Mouse (Mus musculus) lung, postnatal 25 days (tissue): ENCODE data around the gene Prkch.
"Not testable (repeated sequence)": the region's sequence is repeated elsewhere in the genome, so short reads cannot be mapped to it uniquely, and the experiment has no call there.

Experiments
- DNase-seq: peaks from one replicate; pipeline ENCODE4 v3.0.0; 2022; ENCODE audit warnings: low spot score

Prkch gene

DNA sequence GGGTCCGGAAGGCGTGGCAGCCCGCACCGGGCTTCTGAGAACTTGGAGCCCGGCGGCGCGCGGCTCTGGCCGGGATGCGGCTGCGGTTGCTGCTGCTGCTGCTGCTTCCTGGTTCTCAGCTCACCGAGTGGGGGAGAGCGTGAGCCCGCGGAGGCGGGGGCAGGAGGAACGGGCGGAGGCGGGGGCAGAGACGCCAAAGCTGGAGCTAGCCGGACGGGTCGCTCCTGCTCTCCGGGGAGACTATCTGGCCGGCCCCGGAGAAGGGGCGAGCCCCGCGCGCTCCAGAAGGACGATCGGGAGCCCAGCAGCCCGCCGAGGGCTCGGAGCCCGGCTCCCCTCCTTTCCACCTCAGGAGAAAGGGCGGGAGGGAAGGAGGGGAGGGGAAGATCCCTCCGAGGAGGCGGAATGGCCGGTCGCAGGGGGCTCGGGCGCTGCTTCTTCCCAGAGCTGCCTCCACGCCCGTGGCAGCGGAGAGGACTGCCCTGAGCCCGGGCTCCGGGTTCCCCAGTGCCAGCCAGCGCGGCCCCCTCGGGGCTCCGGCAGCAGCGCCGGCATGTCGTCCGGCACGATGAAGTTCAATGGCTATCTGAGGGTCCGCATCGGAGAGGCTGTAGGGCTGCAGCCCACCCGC is at the start of gene Prkch:
Gene Prkch (plus strand): TSS at position 187 of the 631 bp plus-strand sequence.
- DNase-seq = peak; percentile 91

GRCm38 (mm10) chr12:73537499-73538138 is 47.0 kb upstream of the Prkch start:
- peak; percentile 66 for DNase-seq

DNA sequence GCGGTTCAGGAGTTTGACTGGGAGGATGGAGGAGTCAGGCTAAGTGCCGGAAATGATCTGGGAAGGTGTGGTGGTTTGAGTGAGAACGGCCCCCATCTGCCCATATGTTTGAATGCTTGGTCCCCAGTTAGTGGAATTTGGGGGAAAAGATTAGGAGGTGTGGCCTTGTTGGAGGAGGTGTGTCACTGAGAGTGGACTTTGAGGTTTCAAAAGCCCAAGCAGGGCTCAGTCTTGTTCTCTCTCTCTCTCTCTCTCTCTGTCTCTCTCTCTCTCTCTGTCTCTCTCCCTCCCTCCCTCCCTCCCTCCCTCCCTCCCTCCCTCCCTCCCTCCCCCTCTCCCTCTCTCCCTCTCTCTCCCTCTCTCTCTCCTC is 46.5 kb upstream of the Prkch start:
- not testable (repeated sequence) for DNase-seq

DNA sequence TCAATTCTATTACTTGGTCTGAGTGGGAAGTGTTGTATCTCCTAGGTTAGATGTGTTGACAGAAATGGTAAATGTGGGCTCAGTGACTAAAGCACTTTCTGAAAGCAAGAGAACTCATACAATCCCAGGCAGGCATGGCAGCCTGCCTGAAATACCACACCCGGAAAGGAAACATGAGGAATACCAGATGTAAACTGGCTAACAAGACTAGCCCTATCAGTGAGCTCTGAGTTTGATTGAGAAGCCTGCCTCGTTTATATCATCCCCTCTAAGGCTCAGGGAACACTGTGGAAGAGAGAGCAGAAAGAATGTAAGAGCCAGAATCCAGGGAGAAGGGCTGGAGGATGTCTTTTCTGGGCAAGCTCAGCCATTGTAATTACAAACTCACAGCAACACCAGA is 45.4 kb upstream of the Prkch start:
- DNase-seq = no peak

- no peak for DNase-seq
Observed at GRCm38 (mm10) chr12:73540402-73540801, 44.2 kb upstream of the Prkch start.

- no peak for DNase-seq
Observed at GRCm38 (mm10) chr12:73543191-73543590, 41.4 kb upstream of the Prkch start.

DNA sequence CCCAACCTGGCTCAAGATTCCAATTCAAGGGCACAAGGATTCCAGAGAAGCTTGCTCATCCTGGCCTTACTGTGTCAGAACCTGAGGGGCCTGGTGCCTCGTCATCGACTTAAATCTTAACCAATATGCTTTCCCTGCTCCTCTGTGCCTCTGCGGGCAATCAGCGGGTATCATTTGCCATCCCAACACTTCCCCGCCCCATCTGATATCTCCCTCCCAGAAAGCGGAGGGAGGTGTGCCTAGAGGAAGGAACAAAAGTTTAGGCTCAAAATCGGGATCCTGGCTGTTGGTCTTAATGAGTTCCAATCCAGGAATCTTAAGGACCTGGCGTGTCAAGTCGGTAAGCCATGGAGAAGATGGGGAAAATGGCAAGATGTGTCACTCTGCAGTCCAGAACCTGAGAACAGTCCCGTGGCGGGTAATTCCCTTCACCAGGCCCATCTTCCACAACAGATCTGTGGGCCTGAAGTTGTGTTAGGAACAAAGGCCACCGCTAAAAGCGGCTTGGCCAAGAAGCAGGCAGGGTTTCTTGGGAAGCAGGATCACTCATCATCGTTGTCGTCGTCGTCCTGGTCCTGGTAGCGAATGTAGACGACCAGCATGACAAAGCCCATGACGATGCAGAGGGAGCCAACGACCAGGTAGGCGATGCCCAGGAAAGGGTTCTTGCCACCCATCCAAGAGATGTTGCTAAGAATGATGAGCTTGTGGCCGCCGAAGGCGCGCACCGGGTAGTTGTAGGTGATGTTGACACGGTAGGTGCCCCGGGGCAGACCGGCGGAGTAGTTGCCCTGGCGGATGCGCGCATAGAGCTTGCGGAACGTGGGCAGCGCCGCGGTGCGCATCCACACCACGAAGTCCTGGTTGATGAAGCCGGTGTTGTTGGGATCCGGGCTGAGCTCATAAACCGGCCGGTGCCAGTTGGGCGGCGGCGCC is 39.6 kb upstream of the Prkch start:
- DNase-seq = no peak

GRCm38 (mm10) chr12:73545672-73546085 is 38.9 kb upstream of the Prkch start:
- DNase-seq = peak; percentile 30

GRCm38 (mm10) chr12:73546086-73546711 is 38.4 kb upstream of the Prkch start, which contains the start of gene Tmem30b:
TSS of gene Tmem30b (minus strand) at chr12:73546392.
- peak; percentile 83 for DNase-seq

DNA sequence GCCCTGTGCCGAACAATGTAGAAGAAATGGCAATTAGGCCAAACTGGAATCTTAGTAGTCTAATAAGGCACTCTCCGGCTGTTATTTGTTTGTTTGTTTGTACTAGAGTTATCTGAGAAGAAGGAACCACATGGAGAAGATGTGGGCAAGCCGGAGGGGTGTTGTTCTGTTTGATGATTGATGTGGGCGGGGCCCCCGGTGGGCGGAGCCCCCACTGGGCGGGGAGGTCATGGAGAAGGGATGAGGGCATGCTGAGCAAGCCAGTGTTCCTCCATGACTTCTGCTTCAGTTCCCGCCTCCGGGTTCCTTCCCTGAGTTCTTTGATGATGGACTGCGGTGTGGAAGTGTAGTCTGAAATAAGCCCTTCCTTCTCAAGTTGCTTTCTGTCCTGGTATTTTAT is 37.0 kb upstream of the Prkch start:
- no peak for DNase-seq

GRCm38 (mm10) chr12:73548259-73548658 is 36.3 kb upstream of the Prkch start:
- DNase-seq = no peak

DNA sequence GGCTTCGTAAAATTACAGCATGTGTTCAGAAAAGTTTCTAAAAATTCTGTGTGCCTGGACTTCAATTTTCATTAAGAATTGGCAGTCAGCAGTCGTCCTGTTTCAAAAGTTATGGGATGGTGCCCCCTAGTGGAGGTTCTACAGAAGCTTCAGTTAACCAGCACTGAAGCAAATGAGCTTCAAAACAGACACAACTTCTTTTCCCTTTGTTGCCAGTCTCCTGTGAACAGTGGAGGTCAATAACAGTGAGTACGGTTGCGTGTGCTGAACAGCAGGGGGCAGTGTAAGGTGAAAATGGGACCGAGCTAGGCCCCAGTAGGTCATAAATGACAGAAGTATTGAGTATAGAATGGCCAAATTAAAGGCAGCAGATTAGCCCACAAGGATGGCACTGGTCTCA is 30.4 kb upstream of the Prkch start:
- peak; percentile 83 for DNase-seq

DNA sequence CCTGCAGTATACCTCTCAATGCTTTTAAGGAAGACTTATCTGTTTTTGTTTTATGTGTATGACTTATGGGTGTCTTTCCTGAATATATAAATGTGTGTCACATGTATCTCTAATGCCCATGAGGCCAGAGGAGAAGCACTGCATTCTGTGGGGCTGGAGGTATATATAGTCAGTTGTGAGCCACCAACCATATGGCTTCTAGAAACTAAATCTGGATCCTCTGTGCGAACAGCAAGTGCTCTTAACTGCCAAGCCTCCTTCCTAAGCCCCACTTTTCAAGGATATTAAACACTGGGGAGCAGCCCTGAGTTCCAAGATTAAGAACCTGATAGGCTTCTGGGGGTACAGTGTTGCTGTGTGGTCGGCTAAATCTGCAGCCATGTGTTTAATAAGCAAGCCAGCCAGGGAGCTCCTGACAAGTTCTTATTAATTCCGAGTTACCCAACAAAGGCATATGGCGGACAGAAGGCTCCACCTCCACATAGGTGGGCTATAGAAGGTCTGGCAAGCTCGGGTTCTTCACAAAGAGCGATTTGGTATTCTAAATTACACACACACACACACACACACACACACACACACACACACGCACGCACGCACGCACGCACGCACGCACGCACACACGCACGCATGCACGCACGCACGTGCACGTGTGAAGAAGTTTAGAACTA is 25.9 kb upstream of the Prkch start:
- no peak for DNase-seq

DNA sequence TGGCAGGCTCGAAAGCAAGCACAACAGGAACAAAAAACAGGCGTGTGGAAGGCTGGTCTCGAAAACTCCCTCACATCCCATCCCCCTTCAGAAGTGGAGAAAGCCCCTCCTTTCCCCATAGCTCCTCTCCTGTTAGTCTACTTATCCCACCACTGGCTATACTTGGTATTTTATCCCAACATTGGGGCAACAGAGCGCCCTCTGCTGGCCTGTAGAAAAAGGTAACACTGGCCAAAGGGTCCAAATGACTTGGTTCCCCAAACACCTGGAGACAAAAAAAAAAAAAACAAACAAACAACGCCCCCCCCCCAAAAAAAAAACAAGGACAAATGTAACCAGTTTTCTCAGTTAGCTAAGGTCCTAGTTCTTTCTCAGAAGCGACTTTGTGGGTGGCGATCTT is 24.5 kb upstream of the Prkch start:
- no peak for DNase-seq

GRCm38 (mm10) chr12:73563122-73563521 is 21.5 kb upstream of the Prkch start:
- DNase-seq = not testable (repeated sequence)

GRCm38 (mm10) chr12:73564176-73564575 is 20.4 kb upstream of the Prkch start:
- DNase-seq = no peak

- DNase-seq = peak; percentile 56
Observed at GRCm38 (mm10) chr12:73564795-73565619, 19.6 kb upstream of the Prkch start.

GRCm38 (mm10) chr12:73565620-73565969 is 19.0 kb upstream of the Prkch start:
- no peak for DNase-seq

- DNase-seq = no peak
Observed at GRCm38 (mm10) chr12:73574632-73575031, 10.0 kb upstream of the Prkch start.

DNA sequence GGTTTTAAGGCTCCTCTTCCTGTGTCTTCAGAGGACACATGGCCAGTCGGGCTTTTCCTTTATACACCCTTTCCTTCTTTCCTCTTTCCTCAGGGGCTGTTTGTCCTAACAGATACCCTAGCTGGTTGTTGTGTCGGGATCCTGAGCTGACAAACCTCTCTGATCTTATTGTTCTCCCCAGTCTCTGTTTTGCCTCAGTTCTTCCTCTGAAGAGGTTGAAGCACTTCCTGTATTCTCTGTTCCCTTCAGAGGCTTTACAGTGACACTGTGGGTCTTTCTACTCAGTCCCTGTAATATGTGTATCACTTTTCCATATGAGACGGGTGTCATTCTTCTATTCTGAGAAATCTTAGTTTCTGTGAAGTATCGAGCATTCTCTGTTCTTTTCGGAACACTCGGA is 6.5 kb upstream of the Prkch start:
- no peak for DNase-seq

- no peak for DNase-seq
Observed at GRCm38 (mm10) chr12:73580811-73581210, 3.8 kb upstream of the Prkch start.
